Mouse (Mus musculus): ENCODE measurements around the gene H6pd. TPM values are rescaled to one million over a fixed set of nuclear protein-coding genes. Genes with fewer than 3 reads are reported as not detected.

Gene H6pd
- total RNA-seq, 2 experiments from 2014 or later = 10.8 to 12.0 TPM

DNA sequence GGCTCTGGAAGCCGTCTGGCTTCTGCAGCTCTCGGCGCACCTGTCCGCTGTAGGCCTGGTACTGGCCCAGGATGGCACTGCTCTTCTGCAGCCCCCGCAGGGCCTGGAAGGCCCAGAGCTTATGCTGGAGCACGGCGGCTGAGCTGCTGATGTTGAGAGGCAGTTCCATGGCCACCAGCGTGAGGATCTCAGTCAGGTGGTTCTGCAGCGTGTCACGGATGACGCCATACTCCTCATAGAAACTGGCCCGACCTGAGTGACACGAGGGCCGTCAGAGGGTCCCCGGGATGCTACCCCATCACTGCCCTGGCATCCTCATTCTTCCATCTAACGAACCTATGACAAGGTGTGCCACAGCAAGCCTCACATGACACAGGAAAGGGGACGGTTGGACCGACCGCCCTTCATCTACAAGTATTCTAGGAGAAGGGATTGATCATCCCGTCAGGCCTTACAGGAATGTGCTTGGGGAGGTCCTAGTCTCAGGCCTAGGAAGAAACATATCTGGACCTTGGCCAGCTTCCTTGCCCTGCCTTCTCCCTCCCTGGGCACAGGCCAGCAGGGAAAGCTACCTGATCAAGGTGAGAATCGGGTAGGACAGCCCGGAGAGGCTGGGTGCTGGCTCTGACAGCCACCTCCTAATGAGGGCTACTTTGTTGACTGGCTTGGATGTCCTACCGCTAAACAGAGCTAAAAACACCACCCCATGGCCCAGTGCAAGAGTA lies 24.7 kb downstream of the H6pd start:
- DNase-seq (ENCODE audit: low spot score in 2 of 2) = no peak
- intact Hi-C loops (cut with DNase I) = no loop called here

DNA sequence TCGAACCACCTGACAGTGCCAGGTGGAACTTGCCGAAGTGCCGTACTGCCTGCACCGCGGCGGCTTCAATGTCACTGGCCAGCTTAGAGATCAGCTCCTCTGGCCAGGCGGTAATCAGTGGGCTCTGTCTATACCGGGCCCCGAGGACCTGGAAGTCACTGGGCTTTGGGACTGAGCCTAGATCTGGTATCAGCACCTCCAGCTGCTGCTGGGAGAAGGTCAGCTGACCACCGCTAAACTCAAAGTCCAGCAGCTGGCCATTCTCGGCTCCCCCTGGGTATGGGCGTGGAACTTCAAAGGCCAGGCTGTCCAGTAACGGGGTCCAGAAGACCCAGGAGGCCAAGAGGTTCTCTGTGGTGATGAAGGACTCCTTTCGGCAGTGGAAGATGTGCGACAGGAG lies 26.7 kb downstream of the H6pd start:
- no peak for DNase-seq (ENCODE audit: low spot score in 2 of 2)
- intact Hi-C loops (cut with DNase I) = no loop called here

DNA sequence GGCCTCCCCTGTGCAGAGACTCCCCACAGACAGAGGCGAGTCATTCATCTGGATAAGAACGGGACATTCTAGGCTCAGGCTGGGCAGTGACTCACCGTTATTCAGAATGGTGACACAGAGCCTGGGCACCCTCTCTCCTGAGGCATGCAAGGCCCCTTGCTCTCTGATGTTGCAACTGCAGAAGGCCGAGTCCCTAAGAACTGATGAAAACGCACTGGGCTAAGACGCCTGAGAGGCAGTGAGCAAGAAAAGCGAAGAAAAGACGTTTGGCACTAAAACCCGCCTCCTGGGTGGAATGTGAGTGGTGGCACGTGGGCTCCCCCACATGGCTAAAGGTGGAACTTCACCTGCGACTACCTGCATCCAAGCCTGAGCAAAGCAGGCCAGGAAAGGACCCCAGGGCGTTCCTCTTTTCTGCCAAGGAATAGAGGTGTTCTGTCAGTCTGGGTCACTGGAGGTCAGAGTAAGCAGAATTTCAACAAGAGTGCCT lies 29.0 kb downstream of the H6pd start:
- peak; percentile 89 to 90 for DNase-seq (ENCODE audit: low spot score in 2 of 2)
- intact Hi-C loops (cut with DNase I) = loop anchor here (1.0 kb wide), 1 partner anchor 174 kb away; no protein-coding TSS in a partner anchor

DNA sequence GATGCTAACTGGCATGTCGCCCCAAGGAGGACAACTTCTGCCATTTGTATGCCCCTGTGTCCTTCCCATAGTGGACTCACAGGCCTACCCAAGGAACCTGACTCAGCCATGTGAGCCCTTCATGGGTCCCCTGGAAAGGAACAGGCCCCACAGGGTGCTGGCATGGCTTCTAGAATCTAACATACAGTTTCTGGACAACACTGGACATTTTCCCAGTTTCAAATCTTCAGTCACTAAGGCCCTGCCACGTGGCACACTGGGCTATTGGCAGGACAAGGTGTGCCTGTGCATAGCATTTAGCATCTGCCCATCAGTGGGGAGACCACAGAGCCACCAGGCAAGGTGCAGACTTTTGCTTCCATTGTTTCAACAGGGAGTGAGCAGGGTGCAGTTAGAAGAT lies 30.0 kb downstream of the H6pd start:
- DNase-seq (ENCODE audit: low spot score in 2 of 2) = no peak
- intact Hi-C loops (cut with DNase I) = no loop called here

DNA sequence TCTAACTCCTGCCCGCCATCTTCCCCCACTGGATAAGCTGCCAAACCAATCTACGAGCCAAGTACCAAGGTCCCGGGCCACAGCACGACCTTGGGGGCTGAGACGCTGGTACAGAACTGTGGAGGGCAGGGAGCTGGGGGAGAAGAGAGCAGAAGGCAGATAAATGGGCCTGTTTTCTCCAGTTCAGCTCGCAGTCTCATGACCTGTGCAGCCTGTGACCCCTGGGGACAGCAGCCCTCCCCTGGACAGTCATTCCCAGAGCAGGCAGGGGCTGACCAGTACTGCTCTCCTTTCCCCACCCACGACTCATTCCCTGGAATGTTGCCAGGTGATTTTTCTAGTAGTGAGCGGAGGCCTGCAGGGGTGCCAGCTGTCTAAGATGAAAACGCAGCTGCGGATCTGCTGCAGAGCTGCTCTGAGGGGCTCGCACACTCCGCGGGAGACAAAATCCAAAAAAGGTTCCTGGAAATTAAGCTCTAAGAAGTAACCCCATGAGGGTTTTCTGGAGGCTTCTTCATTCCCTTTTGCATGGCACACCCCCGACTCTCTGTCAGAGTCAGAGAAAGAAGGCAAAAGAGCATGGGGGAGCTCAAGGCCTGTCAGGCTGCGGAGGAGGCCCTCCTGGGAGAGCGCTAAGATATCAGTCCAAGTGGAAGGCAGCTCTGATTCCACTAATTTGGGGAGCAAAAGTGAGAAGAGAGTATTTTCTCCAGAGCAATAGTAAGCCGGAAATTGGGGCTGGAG lies 30.9 kb downstream of the H6pd start:
- DNase-seq (ENCODE audit: low spot score in 2 of 2) = no peak

DNA sequence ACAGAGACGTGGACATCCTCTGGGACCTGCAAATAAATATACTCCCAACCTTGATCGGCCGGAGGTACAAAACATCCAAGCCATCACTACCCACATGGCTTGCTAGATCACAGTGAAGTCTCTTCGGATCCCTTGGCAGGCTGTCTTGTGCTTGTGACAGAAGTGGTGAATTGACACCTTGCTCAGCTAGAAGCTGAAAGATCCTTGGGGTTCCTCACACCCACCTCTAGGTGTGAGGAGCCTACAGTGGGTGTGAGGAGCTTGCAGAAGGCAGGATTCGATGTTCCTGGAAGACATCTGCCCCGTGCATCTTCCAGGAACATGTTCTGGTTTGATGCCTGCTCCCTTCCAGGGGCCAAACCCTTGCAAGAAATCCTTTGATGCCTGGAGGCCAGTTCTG lies 31.6 kb downstream of the H6pd start:
- DNase-seq (ENCODE audit: low spot score in 2 of 2) = peak in 1 of 2 experiments; percentile 77
- intact Hi-C loops (cut with DNase I) = no loop called here

More for the DNA sequence above, 30.9 kb downstream of the H6pd start:
- intact Hi-C loops (cut with DNase I) = no loop called here

DNA sequence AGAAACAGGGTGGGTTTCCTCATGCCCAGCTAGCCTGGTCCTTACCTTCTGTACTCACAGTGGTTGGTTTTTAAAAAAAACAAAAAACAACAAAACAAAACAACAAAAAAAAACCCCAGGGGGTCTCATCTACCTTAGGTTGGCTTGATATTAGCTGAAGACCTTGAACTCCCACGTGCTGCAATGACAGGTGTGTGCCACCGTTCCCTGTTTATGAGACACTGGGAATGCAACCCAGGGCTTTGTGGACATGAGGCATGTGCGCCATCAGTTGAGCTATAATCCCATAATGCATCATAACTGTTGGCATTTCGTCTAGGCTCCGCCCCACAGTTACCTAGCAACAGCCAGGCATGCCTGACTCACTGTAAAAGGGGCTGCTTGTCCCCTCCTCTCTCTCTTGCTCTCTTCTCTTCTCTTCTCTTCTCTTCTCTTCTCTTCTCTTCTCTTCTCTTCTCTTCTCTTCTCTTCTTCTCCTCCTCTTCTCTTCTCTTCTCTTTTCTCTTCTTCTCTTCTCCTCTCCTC lies 33.0 kb downstream of the H6pd start:
- intact Hi-C loops (cut with DNase I) = no loop called here
- DNase-seq (ENCODE audit: low spot score in 2 of 2) = no peak

DNA sequence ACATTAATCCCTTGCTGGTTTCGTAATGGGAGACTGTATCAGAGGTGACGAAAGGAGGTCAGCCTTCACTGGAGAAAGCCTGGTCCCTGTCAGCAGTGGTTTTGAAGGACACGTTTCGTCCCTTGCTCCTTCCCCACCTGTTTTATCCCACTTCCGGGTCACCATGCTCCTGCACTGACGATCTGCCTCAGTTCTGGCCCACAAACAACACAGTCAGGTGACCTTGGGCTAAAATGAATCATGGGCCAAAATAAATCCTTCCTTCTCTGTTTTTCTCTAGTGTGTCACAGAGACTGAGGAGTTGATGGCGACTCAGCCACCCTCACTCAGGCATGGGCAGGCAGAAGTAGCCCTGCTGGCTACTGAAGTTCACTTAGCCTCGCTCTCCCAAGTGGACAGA lies 33.5 kb downstream of the H6pd start:
- no peak for DNase-seq (ENCODE audit: low spot score in 2 of 2)
- intact Hi-C loops (cut with DNase I) = no loop called here

DNA sequence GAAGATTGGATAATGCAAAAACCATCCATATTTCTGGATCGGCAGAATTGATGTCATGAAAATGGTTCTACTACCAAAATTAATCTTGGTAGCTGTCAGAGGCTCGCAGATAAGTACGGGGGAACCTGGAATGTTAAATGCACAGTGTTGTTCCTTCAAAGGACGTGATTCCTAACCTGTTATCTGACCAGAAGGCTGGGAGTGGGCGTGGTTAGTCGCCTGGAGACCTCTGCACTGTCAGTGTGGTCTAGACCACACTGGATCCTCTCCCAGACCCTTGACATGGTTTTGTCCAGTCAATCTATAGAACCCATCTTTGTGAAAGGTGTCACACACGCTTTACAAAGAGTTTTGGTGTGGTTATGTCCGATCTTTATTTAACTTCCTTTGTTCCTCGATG lies 37.4 kb downstream of the H6pd start:
- DNase-seq (ENCODE audit: low spot score in 2 of 2) = no peak
- intact Hi-C loops (cut with DNase I) = no loop called here

DNA sequence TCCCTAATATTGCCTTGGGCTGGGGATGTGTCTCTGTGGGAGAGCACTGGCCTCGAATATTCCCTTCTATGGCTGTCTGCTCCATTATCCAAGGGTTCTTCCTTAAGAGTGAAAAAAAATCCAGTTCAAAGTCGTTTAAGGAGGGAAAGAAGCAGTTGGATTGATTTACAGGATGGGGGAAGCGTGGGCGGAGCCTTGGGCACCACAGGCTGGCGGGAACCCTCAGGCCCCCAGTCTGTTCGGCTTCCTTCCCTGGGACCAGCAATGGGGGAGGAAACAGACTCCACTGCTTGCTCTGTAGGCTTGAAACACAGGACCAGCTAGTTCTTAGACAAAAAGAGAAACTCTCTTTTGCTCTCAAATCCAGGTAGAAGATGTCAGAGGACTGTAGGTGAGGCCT lies 40.3 kb downstream of the H6pd start:
- no peak for DNase-seq (ENCODE audit: low spot score in 2 of 2)
- intact Hi-C loops (cut with DNase I) = no loop called here

DNA sequence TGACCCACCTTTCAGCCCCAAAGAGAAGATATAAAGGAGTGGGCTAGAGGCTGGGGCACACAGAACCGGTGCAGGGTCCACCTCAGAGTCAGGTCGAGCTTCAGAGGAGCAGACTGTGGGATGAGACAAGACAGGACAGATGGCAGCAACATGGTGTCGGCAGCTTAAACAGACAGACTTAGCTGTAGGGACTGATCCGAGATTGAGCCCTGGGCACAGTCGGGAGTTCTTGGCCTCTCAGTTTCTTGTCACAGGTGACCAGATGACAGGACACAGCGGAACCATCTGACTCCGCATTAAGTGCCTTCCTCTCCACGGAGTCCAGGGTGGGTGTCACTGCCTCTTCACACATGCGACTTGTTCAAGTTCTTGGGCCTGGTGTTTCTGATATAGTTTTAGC lies 41.9 kb downstream of the H6pd start:
- intact Hi-C loops (cut with DNase I) = no loop called here
- no peak for DNase-seq (ENCODE audit: low spot score in 2 of 2)

DNA sequence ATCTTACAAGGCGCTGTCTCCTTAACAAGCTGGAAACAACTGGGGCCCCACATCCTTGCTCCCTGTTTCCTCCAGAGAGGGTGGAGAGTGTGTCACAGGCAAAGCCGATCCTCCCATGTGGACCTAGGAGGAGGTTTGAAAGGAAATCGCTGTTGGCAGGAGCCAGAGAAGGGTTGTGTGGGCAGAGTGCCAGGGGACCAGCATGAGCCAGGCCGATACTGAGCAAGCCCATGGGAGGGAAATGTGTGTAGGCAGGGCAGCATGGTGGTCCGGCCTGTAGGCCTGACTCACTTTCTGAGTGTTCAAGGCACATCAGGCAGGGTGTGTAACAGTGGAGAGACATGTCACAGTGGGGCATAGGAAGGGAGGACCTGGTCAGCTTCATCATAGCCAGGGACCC lies 42.6 kb downstream of the H6pd start:
- intact Hi-C loops (cut with DNase I) = no loop called here
- DNase-seq (ENCODE audit: low spot score in 2 of 2) = no peak

DNA sequence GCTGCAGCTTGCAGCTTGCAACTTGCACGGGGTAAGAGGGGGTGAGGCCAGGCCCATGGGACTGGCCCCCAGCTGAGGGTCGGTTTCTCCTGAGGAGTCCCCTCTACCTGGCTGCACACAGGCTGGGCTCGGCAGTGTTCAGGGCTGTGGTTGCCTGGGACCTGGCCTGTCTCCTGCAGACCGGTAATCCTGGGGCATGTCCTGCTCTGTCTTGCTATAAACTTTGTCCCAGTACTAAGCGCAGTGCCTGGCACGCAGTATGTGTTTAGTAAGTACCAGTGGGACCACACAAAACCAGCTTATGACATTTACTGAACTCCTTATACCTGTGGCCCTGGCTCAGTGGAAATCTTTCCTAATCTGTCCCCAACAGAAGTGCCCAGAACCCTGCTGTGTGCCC lies 43.2 kb downstream of the H6pd start:
- no peak for DNase-seq (ENCODE audit: low spot score in 2 of 2)
- intact Hi-C loops (cut with DNase I) = no loop called here

DNA sequence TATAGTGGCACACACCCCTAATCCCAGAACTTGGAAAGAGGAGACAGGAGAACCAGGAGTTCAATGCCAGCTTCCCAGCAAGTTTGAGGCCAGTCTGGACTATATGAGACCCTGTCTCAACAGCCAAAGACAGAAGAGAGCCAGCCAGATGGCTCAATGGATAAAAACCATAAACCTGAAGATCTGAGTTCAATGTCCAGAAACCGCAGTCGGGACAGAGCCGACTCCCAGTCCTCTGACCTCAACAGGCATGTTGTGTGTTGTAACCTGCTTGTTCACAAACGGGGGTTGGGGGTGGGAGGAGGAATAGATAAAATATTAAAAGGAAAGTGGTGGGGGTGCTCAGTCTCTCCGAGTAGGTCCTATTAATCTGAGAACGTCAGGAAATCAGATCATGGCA lies 43.6 kb downstream of the H6pd start:
- intact Hi-C loops (cut with DNase I) = no loop called here
- no peak for DNase-seq (ENCODE audit: low spot score in 2 of 2)

DNA sequence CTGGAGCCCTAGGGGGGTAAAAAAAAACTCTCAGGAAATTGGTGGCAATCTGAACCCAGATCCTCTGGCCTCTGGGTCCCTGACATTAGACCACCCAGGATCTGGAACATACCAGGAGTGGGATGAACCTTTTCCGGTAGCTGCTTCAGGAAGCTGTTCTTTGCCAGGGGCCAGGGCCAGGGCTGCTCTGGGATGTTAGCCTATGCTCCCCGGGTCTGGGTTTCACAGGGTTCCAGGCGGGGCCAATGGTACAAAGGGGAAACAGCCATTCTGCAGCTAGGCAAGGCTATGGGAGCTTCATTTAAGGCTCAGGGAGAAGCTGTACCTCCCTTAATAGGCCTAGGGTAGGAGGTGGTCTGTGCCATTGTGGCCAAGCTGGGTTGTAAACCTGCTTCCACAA lies 44.1 kb downstream of the H6pd start:
- intact Hi-C loops (cut with DNase I) = no loop called here

DNA sequence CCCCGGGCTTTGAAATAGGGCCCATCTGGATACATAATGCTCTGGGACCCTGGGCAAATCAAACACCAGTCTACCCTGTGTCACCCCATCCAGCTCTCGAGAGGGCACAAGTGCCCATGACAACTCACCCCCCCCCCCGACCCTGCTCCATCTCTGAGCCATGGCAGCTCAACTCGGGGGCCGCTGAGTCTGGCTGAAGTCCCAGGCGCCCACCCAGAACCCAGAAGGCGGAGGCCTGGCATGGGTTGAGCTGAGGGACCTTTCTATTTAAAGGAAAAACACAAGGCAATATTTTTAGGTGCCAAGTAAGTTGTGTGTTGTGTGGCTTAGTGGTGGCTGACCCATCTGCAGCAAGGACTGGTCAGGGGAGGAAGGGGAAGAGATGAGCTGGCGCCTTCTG lies 44.5 kb downstream of the H6pd start:
- no peak for DNase-seq (ENCODE audit: low spot score in 2 of 2)
- intact Hi-C loops (cut with DNase I) = no loop called here

More for the DNA sequence above, 44.1 kb downstream of the H6pd start:
- no peak for DNase-seq (ENCODE audit: low spot score in 2 of 2)

DNA sequence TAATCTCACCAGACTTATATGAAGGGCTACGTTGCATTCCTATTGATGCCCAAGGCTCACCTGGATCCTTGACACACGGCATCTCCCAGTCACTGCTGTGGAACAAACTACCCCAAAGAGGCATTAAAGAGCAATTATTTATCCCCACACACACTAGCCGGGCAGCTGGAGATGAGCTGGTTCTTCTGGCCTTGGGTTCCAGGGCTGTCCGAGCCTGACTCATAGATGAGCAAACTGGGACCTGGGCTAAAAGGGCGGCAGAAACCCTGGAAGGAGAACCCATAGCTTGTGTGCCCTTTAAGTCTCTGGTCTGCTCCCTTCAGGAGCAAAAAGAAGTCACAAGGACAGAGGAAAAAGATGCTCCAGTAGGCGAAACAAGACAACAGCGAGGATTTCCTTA lies 48.4 kb downstream of the H6pd start:
- intact Hi-C loops (cut with DNase I) = no loop called here
- no peak for DNase-seq (ENCODE audit: low spot score in 2 of 2)

DNA sequence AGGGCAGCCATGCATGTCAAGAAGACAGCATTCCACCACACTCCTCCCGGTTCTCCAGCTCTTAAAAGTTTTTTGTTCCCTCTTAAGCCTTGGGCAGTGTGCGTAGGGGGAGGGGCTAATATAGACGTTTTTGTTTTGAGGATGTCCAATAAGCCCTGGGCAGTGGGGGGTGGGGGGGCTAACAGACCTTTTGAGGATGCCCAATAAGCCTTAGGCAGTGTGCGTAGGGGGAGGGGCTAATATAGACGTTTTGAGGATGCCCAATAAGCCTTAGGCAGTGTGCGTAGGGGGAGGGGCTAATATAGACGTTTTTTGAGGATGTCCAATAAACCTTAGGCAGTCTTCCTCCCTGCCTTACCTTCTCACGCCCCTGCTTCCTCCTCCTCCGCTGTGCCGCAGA lies 49.0 kb downstream of the H6pd start:
- DNase-seq (ENCODE audit: low spot score in 2 of 2) = no peak
- intact Hi-C loops (cut with DNase I) = loop anchor here (5.0 kb wide), 1 partner anchor 208 kb away; no protein-coding TSS in a partner anchor

DNA sequence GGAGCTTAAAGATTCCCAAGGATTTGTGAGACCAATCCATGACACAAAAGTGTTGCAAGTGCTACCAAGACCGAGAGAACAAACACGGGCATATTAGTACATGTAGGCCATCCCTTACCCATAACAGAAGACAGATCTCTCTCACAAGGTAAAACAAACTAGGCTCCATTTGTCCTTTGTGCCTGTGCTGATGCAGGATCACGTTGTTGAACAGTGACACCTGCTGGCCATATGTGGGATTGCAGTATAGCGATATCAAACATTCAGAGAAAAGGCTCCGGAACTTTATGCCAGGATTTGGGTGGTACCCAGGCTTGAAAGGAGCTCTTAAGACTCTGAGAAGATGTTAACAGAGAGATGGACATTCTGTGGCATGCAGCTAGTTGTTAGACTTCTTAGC lies 50.3 kb downstream of the H6pd start:
- peak; percentile 86 to 87 for DNase-seq (ENCODE audit: low spot score in 2 of 2)
- intact Hi-C loops (cut with DNase I) = loop anchor here (1.0 to 5.0 kb wide), 3 partner anchors 120 to 206 kb away; no protein-coding TSS in a partner anchor

DNA sequence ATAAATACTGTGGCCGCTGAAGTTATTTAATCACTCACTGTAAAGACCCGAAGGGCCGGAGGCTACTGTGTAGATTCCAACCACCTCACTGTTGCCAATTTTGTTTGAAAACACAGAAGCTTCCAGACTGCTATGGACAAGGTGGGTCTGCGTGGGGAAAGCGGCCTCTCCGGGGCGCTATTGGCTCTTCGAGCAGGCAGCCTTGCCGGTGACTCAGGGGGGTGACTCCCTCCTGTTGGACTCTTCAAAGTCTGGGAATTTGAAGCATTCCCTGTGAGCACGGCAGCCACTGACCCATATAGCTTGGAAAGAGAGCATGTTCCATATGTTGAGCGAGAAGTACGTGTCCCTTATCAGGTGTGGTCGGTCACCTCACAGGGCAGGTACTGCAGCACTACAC lies 52.8 kb downstream of the H6pd start:
- DNase-seq (ENCODE audit: low spot score in 2 of 2) = no peak
- intact Hi-C loops (cut with DNase I) = loop anchor here (5.0 kb wide), 1 partner anchor 204 kb away; no protein-coding TSS in a partner anchor

DNA sequence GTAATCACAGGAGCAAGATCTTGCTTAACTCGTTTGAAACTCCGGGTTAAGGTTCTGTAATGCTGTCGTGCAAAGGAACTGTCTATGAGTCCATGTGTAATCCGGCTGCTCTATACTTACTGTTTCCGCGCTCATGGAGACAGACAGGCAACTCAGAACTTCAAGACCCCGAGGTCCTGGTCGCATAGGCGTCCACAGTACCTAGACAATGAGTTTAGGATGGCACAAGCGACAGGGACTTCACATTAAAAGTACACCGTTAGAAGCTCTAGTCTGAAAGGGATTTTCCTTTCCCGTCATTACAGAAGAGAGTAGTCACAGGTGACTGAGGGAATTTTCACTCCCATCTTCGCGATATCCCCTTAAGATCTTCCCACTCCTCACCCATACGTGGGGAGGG lies 53.2 kb downstream of the H6pd start:
- no peak for DNase-seq (ENCODE audit: low spot score in 2 of 2)
- intact Hi-C loops (cut with DNase I) = loop anchor here (5.0 kb wide), 1 partner anchor 203 kb away; no protein-coding TSS in a partner anchor

Measured in left cerebral cortex, postnatal 25 days (tissue).